Mouse (Mus musculus): ENCODE data around the gene Gm5767.

- TF ChIP-seq CHD2 (IDR thresholded peaks at IDR 0.05; ENCODE audit: low read depth, low read length) = no peak
- TF ChIP-seq ZNF384 (IDR thresholded peaks at IDR 0.05; ENCODE audit: low read depth, low read length) = no peak
- TF ChIP-seq ZC3H11A (IDR thresholded peaks at IDR 0.05; ENCODE audit: borderline replicate concordance, low read depth, low read length) = no peak
Measured at GRCm38 (mm10) chr16:8699556-8699955, 19.0 kb downstream of the Gm5767 start.
